Mouse (Mus musculus) heart, embryonic 15.5 days (tissue): ENCODE data around the gene Hoxb8. TPM values are rescaled to one million over a fixed set of nuclear protein-coding genes. Genes with fewer than 3 reads are reported as not detected.

Experiments used
- ATAC-seq: fragments of 200-750 bp; cut with Nextera tagmentation; replicated peaks from 2 replicates; pipeline ENCODE4 v1.8.0; 2017; ENCODE audit warnings: low read depth, moderate TSS enrichment; ENCODE audit not compliant: insufficient number of reproducible peaks, insufficient read depth, low FRiP score
- H3K27ac ChIP-seq: fragments of 300-500 bp; sonication (generic); 2 replicates; pipeline ENCODE4 v1.5.1; 2015; ENCODE audit warnings: mild to moderate bottlenecking, inconsistent platforms
- H3K27me3 ChIP-seq: fragments of 300-500 bp; sonication (generic); 2 replicates; pipeline ENCODE4 v1.6.1; 2015; ENCODE audit warnings: inconsistent platforms
- H3K36me3 ChIP-seq: fragments of 300-500 bp; sonication (generic); 2 replicates; pipeline ENCODE4 v1.6.1; 2015; ENCODE audit warnings: mild to moderate bottlenecking, inconsistent platforms
- H3K4me1 ChIP-seq: fragments of 300-500 bp; sonication (generic); replicated peaks from 2 replicates; pipeline ENCODE4 v1.6.1; 2015; ENCODE audit warnings: inconsistent platforms
- H3K4me2 ChIP-seq: fragments of 300-500 bp; sonication (generic); 2 replicates; pipeline ENCODE4 v1.6.1; 2015; ENCODE audit warnings: inconsistent platforms, mild to moderate bottlenecking, moderate library complexity
- H3K4me3 ChIP-seq: fragments of 300-500 bp; sonication (generic); 2 replicates; pipeline ENCODE4 v1.5.1; 2015; ENCODE audit warnings: mild to moderate bottlenecking, inconsistent platforms
- H3K9ac ChIP-seq: fragments of 300-500 bp; sonication (generic); 2 replicates; pipeline ENCODE4 v1.6.1; 2015; ENCODE audit warnings: mild to moderate bottlenecking, inconsistent platforms
- H3K9me3 ChIP-seq: fragments of 300-500 bp; sonication (generic); replicated peaks from 2 replicates; pipeline ENCODE4 v1.6.1; 2016; ENCODE audit warnings: inconsistent platforms
- WGBS: fragments of 180-500 bp; shearing (Covaris S2); methylation state at CpG from one replicate; pipeline ENCODE4 v1.1.7; 2015; ENCODE audit warnings: mixed read lengths; 5-methylcytosine and 5-hydroxymethylcytosine counted together
- microRNA counts: library from miRNA; unstranded; fragments of <30 nt; microRNA quantifications from one replicate; lab custom pipeline; 2016
- microRNA-seq: library from miRNA; unstranded; fragments of <30 nt; microRNA quantifications from one replicate; pipeline ENCODE4, GENCODE M21; 2016
- polyA plus RNA-seq: library from polyadenylated mRNA; unstranded; fragments of >200 nt; fragmentation: Nextera tagmentation; extraction: Ambion mirVana; gene quantifications from 2 replicates; pipeline ENCODE4 v1.2.1, GENCODE M21; 2015

Hoxb8 gene
- polyA plus RNA-seq, 1 experiment from 2014 or later, result not detected

GRCm38 (mm10) chr11:96332618-96333032, 50.9 kb downstream of the Hoxb8 start:
- WGBS, result 6% methylated on average over 34 of the region's 35 CpGs
- H3K9ac ChIP-seq, result no peak overlapping the region
- no peak for ATAC-seq
- peak overlapping the region; percentile 43 for H3K4me3 ChIP-seq
- H3K36me3 ChIP-seq, result no peaks in the 10 kb centered on the region
- H3K4me1 ChIP-seq, result peaks cover 6% of the 10 kb centered on the region; the same call in 1 of the 2 replicates
- H3K27ac ChIP-seq, result peak overlapping the region; percentile 58; the same call in 1 of the 2 replicates
- peaks cover 100% of the 10 kb centered on the region for H3K27me3 ChIP-seq
- H3K4me2 ChIP-seq, result peak overlapping the region; percentile 52
- H3K9me3 ChIP-seq, result no peaks in the 10 kb centered on the region

GRCm38 (mm10) chr11:96333241-96334001, 51.7 kb downstream of the Hoxb8 start:
- peak overlapping the region; percentile 52 for H3K4me2 ChIP-seq
- H3K4me3 ChIP-seq, result peak overlapping the region; percentile 43
- H3K9ac ChIP-seq, result peak overlapping the region; percentile 40; the same call in 1 of the 2 replicates
- H3K9me3 ChIP-seq, result no peaks in the 10 kb centered on the region
- peak overlapping the region; percentile 58 for H3K27ac ChIP-seq
- no peaks in the 10 kb centered on the region for H3K36me3 ChIP-seq
- H3K27me3 ChIP-seq, result peaks cover 100% of the 10 kb centered on the region
- ATAC-seq, result no peak
- peaks cover 6% of the 10 kb centered on the region; the same call in 1 of the 2 replicates for H3K4me1 ChIP-seq
- WGBS, result 19% methylated on average over 17 of the region's 17 CpGs

GRCm38 (mm10) chr11:96334002-96334364, 52.3 kb downstream of the Hoxb8 start:
- Histone ChIP-seq H3K4me1 (peaks cover 6% of the 10 kb centered on the region; the same call in 1 of the 2 replicates), H3K27ac (peak overlapping the region; percentile 58), H3K36me3 (no peaks in the 10 kb centered on the region), H3K4me3 (peak overlapping the region; percentile 43; the same call in 1 of the 2 replicates), H3K9ac (peak overlapping the region; percentile 40; the same call in 1 of the 2 replicates), H3K9me3 (no peaks in the 10 kb centered on the region), H3K27me3 (peaks cover 100% of the 10 kb centered on the region), H3K4me2 (peak overlapping the region; percentile 52; the same call in 1 of the 2 replicates)
- ATAC-seq, result no peak
- 31% methylated on average over 2 of the region's 2 CpGs for WGBS

MicroRNAs within 50 kb of the gene (microRNA counts, 519-probe panel; counts per million panel counts)
- microRNA mmu-miR-10a (lab: Ali Mortazavi, UCI) (2,589 counts per million, percentile 57 among the panel's probes with 10 or more counts), microRNA mmu-miR-196a (lab: Ali Mortazavi, UCI) (1,076 counts per million, percentile 4 among the panel's probes with 10 or more counts)

Small RNAs within 50 kb of the gene (microRNA-seq; reads per million reads assigned to microRNA genes)
- 6,682 reads per million, percentile 93 among the genes with 10 or more reads in this experiment for gene Mir10a
- gene Mir196a-1, result not detected

Other genes starting within 250 kb of the Hoxb8 start
- 65.5 and 74.2 TPM in 2 replicates for gene Snf8, start 247.0 kb upstream of the Hoxb8 start, polyA plus RNA-seq
- 25.6 and 35.2 TPM in 2 replicates for gene Ube2z, start 216.5 kb upstream of the Hoxb8 start, polyA plus RNA-seq
- 1,708 and 1,946 TPM in 2 replicates for gene Atp5g1, start 206.2 kb upstream of the Hoxb8 start, polyA plus RNA-seq
- not detected in 2 replicates for gene Calcoco2, start 169.9 kb upstream of the Hoxb8 start, polyA plus RNA-seq
- gene Ttll6, start 148.1 kb upstream of the Hoxb8 start, polyA plus RNA-seq, result 0.05 and 0.18 TPM in 2 replicates
- not detected in 2 replicates for gene Hoxb13, start 87.6 kb upstream of the Hoxb8 start, polyA plus RNA-seq
- 0.06 TPM in 1 of 2 replicates, not detected in the other for gene Hoxb9, start 10.4 kb upstream of the Hoxb8 start, polyA plus RNA-seq
- gene Hoxb7, start 4.7 kb downstream of the Hoxb8 start, polyA plus RNA-seq, result 0.25 and 0.32 TPM in 2 replicates
- gene Hoxb6, start 10.6 kb downstream of the Hoxb8 start, polyA plus RNA-seq, result 0.49 and 1.2 TPM in 2 replicates
- gene Hoxb5, start 21.4 kb downstream of the Hoxb8 start, polyA plus RNA-seq, result 1.4 and 3.3 TPM in 2 replicates
- 0.31 and 0.70 TPM in 2 replicates for gene Hoxb4, start 36.4 kb downstream of the Hoxb8 start, polyA plus RNA-seq
- gene Hoxb3, start 41.4 kb downstream of the Hoxb8 start, polyA plus RNA-seq, result 0.71 and 0.98 TPM in 2 replicates
- gene Hoxb2, start 68.6 kb downstream of the Hoxb8 start, polyA plus RNA-seq, result 3.7 and 6.8 TPM in 2 replicates
- not detected in 2 replicates for gene Hoxb1, start 83.8 kb downstream of the Hoxb8 start, polyA plus RNA-seq
- gene Skap1, start 182.7 kb downstream of the Hoxb8 start, polyA plus RNA-seq, result 0.91 and 10.4 TPM in 2 replicates